Mouse (Mus musculus) heart, postnatal 25 days (tissue): ENCODE data around the gene Bcas3. TPM values are rescaled to one million over a fixed set of nuclear protein-coding genes. Genes with fewer than 3 reads are reported as not detected.

Source experiments
- DNase-seq: peaks from one replicate; pipeline ENCODE4 v3.0.0; 2022; ENCODE audit warnings: low spot score
- intact Hi-C: fragments of 180-260 bp; cut with DNase I; formaldehyde crosslinking; loops from one replicate; pipeline ENCODE4 v1.15.1; 2025
- total RNA-seq, 2 experiments: library from RNA; stranded (reverse); gene quantifications; 2 replicates each; pipeline ENCODE4 v1.2.3; 2021

Gene Bcas3
- total RNA-seq, 2 experiments from 2014 or later: 31.1 to 43.7 TPM

DNA sequence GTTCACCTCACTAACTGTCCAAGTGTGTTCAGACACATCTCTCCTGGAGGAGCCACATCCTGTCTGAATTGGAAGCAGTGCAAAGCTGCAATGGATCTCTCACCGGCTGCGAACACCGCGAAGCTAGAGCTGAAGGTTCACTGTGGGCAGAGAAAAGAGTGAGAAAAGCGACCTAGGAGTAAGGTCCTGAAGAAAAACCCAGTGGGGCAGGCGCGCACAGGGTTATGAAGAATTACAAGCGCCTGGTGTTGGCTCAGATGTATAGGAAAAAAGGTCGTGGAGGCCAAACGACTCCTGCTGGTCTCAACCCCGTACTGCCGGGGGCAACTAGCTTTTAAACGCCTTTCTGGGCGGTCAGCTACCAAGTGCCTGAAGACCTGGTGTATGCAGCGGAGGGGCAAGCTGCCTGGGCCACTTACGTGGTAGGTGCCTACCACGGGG lies 478.0 kb downstream of the Bcas3 start:
- intact Hi-C loops: no loop called here

GRCm38 (mm10) chr11:85831656-85832230 lies 478.8 kb downstream of the Bcas3 start:
- intact Hi-C loops: no loop called here

More for the DNA sequence above, 478.0 kb downstream of the Bcas3 start:
- DNase-seq: no peak

GRCm38 (mm10) chr11:85832231-85832924 lies 479.4 kb downstream of the Bcas3 start, which contains the start of gene Tbx2:
TSS of gene Tbx2 (plus strand) at chr11:85832551.
- intact Hi-C loops: no loop called here

More at GRCm38 (mm10) chr11:85831656-85832230, 478.8 kb downstream of the Bcas3 start:
- no peak for DNase-seq

GRCm38 (mm10) chr11:85833081-85833521 lies 480.1 kb downstream of the Bcas3 start:
- no peak for DNase-seq
- intact Hi-C loops: no loop called here

More at GRCm38 (mm10) chr11:85832231-85832924, 479.4 kb downstream of the Bcas3 start, which contains the start of gene Tbx2:
- DNase-seq: peak; percentile 82

GRCm38 (mm10) chr11:85833761-85834385 lies 480.9 kb downstream of the Bcas3 start:
- no peak for DNase-seq
- intact Hi-C loops: no loop called here

DNA sequence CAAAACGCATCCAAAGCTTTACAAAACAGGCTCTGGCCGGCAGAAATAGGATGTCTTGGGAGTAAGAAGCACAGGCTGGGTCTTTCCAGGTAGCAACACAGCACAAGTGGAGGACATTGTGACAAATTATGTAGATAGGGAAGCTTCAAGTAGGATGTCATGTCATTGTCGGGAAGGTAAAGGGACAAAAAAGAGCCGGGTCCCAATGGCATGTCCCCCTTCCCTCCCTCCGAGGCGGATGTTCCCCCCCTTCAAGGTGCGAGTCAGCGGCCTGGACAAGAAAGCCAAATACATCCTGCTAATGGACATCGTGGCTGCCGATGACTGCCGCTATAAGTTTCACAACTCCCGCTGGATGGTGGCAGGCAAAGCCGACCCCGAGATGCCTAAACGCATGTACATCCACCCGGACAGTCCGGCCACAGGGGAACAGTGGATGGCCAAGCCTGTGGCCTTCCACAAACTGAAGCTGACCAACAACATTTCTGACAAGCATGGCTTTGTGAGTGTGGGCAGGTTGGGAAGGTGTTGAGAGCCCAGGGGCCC lies 481.5 kb downstream of the Bcas3 start:
- intact Hi-C loops: no loop called here
- DNase-seq: no peak

GRCm38 (mm10) chr11:85835001-85835752 lies 482.2 kb downstream of the Bcas3 start:
- DNase-seq: no peak
- intact Hi-C loops: no loop called here

DNA sequence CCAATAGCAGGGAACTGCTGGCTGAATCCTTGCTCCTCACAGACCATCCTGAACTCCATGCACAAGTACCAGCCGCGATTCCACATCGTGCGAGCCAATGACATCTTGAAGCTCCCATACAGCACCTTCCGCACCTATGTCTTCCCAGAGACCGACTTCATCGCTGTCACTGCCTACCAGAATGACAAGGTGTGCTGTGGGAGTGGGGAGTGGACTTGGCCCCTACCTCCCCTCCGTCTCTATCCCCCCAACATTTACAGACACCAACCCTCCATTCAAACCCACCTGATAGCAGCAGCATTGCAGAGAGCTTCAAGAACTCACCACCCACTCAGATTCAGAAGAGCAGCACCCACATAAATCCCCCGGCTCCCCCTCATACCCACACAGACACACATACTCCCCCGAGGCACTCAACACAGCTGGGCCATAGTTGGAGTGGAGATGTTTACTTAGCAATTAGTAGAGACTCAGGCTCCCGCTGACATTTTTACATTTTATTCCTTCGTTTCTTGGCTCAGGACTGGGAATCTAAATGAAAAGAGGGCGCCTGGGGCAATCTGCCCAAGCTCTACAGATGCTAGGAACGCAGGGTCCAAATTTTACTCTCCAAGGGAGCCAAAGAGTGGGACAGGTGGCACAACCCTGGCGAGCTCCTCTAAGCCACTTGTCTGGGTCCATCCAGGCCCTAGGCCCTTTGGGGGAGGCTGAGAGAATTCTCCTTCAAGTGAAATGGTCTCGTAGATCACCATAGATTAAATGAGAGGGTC lies 483.0 kb downstream of the Bcas3 start:
- DNase-seq: no peak
- intact Hi-C loops: no loop called here

GRCm38 (mm10) chr11:85836523-85837290 lies 483.7 kb downstream of the Bcas3 start:
- intact Hi-C loops: no loop called here
- no peak for DNase-seq

DNA sequence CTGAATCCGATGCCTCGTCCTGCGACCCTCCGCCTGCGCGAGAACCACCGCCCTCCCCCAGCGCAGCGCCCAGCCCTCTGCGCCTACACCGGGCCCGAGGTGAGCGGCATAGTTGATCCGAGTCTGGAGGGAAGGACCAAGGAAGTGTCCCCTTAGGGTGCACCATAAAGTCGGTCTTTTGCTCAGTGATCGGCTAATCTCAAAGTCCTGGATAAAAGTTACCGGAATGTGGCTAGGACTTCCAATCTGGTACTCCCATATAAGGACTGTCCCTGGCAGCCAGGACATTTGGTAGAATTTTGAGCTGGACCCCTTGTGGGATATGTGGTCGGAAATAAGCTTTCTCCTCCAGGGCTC lies 484.3 kb downstream of the Bcas3 start:
- DNase-seq: no peak
- intact Hi-C loops: no loop called here

- no peak for DNase-seq
- intact Hi-C loops: no loop called here
These were observed 484.9 kb downstream of the Bcas3 start for GRCm38 (mm10) chr11:85837648-85838423.

DNA sequence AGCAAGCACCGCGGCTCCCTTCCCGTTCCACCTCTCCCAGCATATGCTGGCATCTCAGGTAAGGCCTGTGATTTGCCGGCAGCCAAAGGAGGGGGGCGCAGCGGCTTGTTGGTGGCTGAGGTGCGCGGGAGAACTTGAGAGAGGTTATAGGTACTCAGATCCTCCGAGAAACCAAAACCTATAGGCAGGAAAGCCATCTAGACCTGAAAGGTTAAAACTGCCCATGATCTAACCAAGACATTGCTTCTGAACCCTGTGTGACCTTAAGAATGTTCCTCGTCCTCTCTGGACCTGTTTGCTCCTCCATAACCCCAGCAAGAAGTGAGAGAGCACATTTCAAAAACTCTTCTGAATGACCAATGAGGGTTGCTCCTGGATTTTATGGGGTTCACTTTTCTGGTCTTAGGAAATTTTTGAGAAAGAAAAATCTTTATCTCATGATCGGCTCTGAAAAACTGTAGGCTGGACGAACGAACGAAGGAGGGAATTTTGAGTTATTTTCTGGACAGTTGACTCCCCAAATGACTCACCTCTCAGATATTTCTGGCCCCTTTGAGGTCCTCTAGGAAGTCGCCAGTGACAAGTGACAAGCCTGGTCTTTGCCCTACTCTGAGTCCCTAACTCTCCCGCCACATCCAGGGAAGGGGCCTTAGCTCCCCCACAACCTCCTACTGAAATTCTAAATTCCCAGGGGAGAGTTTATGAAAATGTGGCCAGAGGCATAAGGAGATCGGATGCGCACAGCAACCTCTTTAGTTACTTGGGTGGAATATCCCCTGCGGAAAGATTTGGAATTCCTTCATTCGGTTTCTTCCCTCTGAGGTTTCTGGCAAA lies 485.7 kb downstream of the Bcas3 start:
- DNase-seq: no peak
- intact Hi-C loops: no loop called here

GRCm38 (mm10) chr11:85839258-85840030 lies 486.5 kb downstream of the Bcas3 start:
- intact Hi-C loops: loop anchor here (5.0 to 10.0 kb wide), 3 partner anchors 372 to 515 kb away; partner anchors contain the start of gene Med13
- no peak for DNase-seq

DNA sequence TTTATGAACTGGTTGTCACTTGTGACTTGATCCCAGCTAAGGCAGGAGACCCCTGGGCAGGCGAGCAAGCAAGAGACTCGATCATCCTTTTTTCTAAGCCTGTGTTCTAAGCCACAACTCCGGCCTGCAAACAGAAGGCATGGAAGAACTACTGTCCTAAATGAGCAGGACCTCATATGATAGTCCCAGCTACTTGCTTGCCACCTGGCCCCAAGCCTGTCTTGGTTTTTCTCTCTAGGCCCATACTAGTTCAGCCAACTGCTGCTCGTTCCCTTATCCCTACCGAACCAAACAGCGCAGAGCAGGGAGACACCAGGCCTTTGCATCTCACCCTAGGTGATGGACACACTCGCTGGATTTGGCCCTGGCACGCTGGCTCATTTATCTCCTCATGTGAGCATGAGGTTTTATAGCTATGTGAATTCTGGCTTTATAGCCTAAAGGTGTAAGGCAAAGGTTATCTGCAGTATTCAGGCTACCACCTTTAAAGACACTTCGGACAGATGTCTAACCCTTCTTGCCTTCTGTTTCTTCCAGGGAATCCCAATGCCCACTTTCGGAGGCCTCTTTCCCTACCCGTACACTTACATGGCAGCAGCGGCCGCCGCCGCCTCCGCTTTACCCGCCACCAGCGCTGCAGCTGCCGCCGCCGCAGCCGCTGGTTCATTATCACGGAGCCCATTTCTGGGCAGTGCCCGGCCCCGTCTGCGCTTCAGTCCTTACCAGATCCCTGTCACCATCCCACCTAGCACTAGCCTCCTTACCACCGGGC lies 487.2 kb downstream of the Bcas3 start:
- intact Hi-C loops: loop anchor here (5.0 to 10.0 kb wide), 3 partner anchors 373 to 515 kb away; partner anchors contain the start of gene Med13
- no peak for DNase-seq

DNA sequence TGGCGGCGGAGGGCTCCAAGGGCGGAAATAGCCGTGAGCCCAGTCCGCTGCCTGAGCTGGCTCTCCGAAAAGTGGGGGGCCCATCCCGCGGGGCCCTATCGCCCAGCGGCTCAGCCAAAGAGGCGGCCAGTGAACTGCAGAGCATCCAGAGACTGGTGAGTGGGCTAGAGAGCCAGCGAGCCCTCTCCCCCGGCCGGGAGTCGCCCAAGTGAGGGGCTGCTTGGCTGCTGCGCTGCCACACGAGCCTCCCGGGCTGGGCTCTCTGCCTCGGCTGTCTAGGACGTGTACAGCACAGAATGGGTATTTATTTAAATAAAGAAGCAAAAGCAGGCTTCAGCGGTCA lies 487.8 kb downstream of the Bcas3 start:
- no peak for DNase-seq
- intact Hi-C loops: loop anchor here (5.0 to 10.0 kb wide), 3 partner anchors 373 to 514 kb away; partner anchors contain the start of gene Med13
